Mouse (Mus musculus): ENCODE data around the gene Acot7.
"Not testable (repeated sequence)": the region's sequence is repeated elsewhere in the genome, so short reads cannot be mapped to it uniquely, and the experiment has no call there.

Gene Acot7

DNA sequence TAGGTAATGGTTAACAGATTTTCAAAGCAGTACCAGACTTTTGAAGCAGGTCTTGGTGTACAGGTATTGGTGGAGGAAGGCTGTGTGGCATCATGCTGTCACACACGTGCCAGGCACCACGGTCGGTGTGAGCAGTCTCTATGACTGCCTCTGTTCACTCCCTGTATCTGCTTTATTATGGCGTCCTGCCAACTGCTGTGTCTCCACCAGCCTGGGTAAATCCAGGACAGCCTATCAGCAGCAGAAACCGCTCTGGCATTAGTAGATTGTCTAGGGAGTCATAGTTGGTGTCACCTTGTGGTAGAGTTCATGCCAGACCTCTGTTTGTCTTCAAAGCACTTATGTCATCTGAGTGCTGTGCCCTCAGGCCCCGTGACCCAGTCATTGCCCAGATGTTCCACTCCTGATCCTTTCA is 34.2 kb downstream of the Acot7 start:
- DNase-seq (ENCODE audit: low spot score): no peak

DNA sequence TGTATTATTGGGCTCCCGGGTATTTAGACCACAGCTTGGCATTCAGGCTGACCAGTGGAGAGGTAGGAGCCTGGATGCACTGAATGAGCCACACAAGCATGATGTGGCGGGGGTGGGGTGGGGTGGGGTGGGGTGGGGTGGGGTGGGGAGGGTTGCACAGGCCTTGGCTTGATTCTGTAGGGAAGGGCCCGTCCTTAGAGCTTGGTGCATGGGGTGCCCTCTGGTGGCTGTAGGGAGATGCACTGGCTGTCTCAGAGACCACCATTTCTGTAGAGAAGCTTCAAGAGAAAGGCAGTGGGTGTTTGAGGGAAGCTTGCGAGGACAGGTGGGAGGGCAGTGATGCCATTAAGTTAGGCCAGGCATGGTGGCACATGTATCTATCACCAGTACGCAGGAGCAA is 34.6 kb downstream of the Acot7 start:
- DNase-seq (ENCODE audit: low spot score): no peak

DNA sequence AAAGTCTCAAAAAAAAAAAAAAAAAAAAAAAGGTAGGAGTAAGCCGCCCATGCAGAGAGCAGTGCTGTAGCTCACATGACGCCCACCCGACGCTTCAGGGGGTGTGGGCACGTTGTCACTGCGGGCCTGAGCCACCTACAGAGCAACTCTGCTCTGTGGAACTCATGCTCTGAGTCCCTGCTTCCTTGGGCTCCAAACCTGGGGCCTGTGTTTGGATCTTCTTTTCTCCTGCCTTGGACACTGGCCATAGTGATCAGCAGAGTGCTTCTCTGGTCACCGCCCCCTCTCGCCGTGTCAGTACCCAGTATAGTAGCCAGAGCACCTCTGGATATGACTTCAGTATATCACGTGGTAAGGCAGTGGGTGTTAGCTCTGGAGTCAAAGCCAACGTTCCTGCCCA is 35.0 kb downstream of the Acot7 start:
- DNase-seq (ENCODE audit: low spot score): no peak

DNA sequence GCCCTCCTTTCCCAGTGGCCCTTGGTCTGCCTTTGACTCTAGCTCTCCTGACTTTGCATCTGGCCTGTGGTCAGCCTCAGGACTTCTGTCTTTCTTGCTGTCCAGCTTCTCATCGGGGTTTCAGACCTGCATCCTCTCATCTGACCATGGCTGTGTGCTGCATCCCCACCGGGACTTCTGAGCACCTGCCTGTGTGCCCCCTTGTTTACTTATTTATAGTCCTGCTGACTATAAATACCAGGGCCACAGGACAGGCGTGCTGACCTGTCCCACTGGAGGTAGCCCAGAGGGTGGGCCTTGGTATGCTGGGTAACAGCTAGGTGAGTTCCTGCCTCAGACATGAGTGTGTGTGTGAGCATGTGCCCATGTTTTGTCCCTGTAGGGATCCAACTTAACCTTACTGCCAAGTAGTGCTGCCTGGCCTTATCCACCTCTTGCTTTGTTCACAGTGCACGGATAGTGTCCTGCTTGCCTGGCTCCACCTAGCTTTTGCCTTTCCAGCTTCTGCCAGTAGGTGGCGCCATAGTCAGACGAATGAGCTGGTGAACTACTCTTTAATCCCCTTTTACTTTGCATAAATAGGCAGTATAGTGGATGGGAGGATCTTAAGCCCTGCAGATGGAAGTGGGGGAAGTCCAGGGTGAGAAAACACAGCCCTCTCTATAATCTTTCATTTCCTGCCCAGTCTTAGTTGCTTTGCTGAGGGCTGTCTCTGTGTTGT is 36.0 kb downstream of the Acot7 start:
- DNase-seq (ENCODE audit: low spot score): peak; percentile 48

DNA sequence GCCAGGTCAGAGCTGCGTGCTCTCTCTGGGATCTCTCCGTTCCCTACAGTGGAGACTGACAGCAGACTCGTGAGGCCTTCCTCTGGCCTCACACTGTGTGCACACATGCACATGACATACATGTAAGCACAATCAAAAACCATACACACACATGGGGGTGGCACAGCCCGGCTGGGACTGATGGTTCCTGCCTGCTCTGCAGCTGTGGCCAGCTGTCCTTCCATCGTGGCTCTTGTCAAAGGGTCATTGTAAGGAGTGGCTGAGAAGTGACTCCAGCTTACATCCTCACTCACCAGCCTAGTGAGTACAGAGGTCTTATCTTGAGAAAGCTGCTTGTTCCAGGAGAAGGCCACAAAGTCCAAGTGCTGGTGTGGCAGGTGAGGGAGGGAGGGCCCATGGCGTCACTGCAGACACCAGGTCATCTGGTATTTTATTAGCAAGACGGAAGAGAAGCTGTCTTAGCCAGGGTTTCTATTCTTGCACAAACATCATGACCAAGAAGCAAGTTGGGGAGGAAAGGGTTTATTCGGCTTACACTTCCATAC is 37.0 kb downstream of the Acot7 start:
- no peak for DNase-seq (ENCODE audit: low spot score)

DNA sequence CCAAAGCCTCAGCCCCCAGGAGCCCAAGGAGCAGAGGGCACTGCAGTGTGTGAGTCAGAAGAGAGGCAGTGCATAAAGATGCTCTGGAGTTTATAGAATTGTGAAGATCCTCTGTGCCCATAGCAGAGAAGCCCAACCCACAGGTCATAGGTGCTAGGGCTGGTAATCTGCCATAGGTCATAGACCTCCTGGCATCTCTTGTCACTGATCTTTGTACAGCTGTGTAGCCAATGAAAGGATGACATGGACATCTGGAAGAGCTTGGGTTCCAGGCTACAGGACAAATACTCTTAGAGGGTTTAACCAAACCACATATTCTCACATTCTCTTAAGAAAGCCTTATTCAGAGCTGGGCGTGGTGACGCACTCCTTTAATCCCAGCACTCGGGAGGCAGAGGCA is 41.7 kb downstream of the Acot7 start:
- DNase-seq (ENCODE audit: low spot score): no peak

DNA sequence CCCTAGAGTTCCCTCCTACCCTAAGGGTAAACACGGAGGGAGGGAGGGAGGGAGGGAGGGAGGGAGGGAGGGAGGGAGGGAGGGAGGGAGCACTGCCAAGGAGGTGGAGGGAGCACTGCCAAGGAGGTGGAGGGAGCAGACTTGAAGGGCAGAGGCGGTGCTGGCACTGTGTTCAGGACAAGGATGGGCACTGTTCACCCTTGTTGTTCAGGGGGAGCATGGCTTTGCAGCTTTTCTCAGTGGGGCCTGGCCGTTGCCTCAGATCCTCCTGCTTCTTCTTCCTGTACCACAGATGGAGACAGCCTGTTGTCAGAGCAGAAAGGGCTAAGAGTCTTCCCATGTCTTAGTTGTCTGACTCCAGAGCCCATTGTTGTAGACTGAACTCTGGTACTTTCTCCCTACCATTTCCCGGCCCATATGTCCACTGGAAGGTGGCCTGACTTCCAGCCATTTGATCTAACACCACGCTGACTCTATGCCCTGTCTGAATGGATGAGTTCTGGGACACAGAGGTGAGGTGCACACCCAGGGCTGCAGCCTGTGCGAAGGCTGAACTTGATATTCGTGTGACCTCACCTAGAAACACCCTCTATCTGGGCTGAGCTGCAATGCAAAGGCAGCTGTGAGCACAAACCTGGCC is 43.0 kb downstream of the Acot7 start:
- no peak for DNase-seq (ENCODE audit: low spot score)

DNA sequence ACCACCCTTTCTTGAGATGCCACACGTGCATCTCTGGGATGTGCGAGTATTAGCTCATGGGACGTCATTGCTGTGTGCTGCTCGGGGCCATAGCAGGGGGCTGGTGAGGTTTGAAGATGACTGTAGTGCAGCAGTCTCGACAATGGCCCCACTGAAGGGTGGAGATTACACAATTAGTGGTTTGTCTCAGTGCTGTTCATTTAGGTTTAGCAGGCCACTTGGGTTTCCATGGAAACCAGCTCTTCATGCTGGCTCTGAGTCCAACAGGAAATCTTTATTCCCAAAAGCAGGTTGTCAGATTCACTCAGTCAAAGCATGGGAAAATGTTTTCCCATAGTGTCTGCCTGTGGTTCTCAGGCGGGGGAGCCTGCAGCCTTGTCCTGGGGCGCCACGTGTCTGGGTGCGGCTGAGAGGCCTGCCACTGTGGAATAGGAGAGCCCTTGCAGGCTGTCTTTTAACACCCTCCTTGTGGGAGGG is 43.5 kb downstream of the Acot7 start:
- DNase-seq (ENCODE audit: low spot score): no peak

DNA sequence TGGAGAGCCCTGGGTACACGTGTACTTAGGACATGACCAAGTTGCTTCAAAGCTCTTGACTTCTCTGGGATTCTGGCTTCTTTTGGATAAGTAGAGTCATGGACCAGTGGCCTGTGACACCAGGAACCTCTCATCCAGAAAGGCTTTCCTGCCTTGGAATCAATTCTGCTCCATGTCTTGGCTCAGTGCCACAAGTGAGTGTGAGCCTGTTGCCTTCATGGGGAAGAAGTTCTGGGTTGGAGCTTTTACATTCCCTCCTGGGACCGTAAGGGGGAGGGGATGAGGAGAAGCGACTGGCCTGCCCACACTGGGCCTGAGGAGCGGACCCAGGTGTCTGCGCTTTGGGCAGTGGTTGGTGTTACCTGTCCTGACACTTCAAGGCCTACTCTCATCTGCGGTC is 44.2 kb downstream of the Acot7 start:
- no peak for DNase-seq (ENCODE audit: low spot score)

DNA sequence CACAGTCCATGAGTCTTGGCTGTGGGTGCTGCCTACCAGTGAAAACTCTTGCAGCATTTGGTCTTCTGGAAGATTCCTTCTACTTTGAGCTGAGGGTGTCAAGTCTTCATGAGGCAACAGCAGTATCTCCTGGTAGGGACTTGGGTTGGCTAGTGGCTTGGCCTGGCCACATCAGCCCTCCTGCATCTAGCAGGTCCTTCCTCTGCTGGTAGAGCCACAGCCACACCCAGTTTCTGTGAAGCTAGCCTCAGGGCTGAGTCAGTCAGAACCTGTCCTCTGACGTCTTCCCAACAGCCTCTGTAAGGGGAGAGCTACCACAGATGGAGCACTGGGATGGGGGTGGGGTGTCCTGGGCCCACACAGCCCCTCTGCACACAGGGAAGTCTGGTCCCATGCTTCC is 44.6 kb downstream of the Acot7 start:
- DNase-seq (ENCODE audit: low spot score): no peak

DNA sequence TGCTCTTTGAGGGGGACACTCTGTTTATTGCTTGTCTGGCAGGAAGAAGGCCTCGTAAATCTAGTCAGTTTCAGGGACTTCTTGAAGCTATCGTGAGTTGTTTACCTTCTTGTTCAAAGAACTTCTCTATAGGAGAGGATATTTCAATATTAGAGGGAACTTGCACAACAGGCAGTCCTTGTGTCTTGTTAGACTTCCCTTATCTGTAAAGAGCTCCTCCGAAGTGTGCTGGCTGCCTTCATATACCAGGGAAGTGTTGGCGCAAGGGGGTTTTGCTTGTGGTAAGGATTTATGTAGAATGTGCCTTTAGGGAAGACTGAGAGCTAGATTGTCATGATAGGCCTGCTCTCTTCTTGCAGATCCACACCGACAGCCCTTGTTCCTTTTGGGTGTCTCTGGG is 46.2 kb downstream of the Acot7 start:
- DNase-seq (ENCODE audit: low spot score): no peak

DNA sequence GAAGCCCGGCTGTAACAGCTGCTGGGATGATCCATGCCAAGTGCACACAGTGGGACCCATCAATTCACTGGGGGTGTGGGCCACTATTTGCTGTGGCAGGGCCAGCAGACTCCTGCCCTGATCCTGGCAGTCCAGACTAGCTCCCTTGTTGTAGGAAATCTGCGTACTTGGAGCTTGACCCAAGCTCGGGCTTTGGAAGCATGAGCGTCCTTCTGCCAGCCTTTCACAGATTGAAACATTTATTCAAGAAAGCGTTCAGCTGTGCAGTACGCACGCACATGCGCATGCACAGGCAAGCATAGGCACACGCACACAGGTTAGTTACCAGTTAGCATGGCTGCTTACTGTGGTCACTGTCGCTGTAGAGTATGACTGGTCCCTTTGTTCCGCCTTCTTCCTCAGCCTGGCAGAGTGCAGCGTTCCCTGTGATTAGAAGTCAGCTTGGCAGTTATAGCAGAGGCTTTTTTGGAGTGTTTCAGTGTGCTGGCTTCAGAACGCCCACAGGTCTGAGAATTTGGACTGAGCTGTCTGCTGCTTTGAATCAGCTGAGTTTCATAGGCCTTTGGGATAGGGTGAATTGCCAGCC is 49.1 kb downstream of the Acot7 start:
- DNase-seq (ENCODE audit: low spot score): no peak

DNA sequence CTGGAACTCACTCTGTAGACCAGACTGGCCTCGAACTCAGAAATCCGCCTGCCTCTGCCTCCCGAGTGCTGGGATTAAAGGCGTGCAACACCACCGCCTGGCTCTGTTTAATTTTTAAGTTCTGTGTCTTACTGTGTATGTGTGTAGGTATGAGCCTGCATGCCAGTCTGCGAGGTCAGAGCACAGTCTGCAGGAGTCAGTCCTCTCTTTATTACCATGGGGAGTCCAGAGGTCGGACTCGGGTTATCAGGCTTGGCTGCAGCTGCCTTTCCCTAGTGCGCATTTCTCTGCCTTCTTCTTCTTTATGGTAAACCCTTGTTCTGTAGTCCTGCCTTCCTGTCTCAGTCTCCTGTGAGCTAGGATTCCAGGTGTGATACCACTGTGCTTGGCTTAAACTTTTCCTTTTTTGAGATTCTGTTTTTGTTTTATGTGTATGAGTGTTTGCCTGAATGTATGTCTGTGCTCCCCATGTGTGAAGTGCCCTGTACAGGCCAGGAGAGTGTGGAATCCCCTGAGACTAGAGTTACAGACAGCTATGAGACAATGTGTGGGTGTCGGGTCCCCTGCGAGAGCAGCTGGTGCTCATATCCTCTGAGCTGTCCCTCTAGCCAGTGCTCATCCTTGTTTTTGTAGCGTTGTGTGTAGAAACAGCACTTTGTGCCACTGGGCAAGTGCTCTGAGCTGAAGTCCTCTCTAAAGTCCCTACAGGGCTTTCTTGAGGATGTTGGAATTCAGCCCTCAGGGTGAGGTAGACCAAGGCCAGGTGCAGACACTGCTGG is 50.0 kb downstream of the Acot7 start:
- DNase-seq (ENCODE audit: low spot score): no peak

DNA sequence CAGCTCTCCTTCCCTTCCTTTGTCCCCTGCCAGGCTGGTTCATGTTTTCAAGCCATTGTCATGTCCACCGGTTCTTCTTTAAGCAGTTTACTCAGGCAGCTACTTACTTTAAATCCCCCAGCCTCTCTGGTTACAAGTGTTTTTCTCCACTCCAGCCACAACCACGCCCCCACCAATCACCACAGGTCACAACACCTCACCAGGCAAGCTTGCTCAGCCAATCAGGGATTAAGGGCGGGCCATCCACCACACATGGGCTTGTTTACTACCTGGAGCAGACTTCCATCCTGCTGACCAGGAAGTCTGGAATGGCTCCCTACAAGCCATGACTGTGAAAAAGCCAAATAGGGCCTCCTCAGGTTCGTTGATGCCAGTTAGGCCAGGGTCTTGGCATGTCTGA is 52.4 kb downstream of the Acot7 start:
- not testable (repeated sequence) for DNase-seq (ENCODE audit: low spot score)

DNA sequence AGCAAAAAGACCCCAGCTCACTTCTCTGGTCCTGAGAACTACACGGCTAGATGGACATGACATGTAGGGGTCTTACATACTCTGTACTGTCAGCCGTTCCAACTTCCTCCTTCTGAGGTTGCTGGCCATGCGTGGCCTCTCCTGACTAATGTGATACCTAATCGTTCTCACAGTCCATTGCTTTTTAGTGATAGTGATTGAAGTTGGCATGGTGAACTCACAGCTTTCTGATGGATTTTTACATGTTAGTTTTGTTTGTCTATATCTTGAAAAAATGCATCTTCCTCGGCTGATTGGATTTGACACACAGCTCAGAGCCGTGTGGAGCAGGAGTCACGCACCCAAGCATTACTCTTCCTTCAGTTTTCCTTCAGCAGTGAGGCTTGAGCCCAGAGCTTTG is 53.4 kb downstream of the Acot7 start:
- DNase-seq (ENCODE audit: low spot score): no peak

DNA sequence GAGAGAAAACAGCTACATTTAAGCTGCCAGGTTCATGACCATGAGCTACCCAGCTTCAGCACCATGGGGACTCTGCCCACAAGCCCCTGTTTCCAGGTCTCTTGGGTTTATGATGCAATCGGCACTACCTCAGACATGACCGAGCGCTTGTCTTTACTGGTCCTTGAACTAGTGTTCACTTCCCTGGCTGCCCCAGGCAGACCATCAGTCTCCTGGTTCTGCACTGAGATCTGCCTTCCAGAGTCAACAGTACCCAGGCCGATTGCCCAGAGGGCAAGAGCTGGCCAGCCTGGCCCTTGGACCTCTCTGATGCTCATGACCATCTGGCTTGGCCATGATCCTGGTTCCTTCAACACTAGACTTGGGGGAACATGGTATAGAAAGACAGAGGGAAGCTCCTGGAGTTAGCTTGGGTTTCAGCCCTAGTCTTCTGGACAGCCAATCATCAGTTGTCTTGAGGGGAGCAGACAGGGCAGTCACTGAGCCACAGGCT is 54.5 kb downstream of the Acot7 start:
- DNase-seq (ENCODE audit: low spot score): no peak

DNA sequence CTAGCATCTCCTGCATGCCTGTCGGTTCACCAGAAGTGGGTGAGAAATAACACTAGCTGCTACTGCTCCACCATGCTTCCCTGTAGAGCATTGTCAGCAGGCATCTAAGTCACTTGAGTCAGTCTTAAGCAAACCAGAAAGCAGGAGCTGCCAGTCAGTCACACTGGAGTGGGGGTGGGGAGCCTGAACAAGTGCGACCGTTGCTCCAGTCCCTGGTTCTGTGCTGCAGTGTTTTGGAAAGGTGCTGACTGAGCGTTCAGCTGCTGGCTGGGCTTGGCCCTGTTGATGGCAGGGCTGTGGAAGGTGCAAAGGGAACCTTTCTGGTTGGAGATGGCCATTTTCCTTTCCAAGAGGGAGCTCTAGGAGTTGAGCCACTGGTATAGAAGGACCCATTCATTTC is 62.0 kb downstream of the Acot7 start:
- DNase-seq (ENCODE audit: low spot score): no peak

DNA sequence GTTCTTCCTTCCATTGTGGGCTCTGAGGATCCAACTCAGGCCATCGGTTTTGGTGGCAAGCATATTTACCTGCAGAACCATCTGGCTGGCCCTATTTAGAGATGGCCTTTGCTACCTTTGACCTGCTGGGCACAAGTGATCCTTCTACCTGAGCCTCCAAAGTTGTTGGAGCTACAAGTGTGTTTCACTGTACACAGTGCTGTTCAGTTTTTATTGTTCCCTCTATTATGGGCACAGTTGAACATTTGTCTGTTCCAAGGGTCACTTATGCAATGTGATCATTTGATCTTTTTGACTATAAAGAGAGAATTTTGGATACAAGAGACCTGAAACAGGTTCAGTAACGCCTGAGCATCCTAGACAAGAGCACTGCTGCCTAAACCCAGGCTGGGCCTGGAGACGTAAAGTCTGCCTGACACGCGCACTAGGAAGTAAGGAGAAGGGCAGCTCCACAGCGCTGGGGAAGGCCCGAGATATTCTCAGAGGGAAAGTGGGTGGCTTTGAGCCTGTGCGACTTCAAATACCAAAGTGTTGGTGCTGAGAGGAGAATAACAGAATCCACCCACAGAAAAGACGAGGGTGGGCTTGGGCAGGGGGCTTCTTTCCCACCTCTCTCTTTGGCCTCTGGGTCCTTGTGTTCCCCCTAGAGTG is 65.4 kb downstream of the Acot7 start:
- DNase-seq (ENCODE audit: low spot score): no peak

DNA sequence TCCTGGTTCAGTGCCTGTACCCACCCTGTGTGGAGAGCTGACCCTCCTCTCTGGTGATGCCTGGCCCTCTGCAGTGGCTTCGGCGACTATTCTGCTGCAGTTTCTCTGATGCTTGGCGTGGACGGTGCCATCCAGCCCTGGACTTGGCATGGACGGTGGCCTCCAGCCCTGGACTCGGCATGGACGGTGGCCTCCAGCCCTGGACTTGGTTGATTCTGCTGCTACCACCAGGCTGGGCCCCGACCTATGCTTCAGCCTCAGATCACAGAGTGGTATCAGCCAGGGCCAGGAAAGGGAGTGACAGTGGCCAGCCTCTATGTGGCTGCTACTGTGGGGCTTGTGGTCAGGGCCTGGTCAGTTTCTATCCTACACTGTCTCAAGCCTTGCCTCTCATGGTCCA is 66.0 kb downstream of the Acot7 start:
- DNase-seq (ENCODE audit: low spot score): no peak

DNA sequence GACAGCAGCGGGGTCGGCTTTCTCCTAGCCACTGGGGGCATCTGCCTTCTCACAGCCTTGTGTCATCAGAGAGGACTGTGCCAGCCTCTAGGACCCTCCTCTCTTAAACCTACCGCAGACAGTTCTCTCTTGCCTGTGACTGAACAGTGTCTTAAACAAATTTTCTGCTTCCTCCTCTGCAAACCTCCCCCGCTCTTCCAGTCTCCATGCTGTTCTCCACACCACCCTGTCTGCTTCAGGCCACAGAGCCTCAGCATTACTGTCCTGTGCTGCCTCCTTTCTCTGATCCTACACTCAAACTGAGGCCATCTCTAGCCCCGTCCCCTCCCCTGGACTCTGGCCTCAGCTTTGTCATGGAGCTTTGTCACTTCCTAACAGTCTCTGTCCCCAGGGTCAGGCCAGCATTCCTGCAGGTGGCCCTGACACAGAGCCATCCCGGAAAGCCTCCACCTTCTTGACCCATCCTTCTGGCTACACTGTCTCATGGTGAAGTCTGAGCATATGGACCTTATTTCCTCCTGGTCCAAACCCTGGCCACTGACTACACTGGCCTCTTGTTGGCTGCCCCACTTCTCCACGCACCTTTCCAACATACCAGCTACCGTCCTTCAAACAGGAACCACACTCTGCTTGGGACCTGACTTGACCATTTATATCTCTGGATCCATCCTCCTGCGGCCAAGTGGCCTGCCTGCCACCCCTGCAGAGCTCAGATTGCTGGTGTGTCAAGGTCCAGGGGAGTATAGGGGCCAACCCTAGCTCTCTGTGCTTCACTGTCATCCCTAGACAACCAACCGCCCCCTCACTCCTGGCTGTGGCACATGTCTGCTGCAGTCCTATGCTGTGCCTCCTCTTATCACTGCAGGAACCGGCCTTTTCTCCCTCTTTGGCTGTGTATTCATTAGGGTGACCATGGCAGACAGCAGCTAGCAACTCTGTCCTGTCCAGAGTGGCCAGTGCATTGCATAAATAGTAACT is 66.9 kb downstream of the Acot7 start:
- no peak for DNase-seq (ENCODE audit: low spot score)

DNA sequence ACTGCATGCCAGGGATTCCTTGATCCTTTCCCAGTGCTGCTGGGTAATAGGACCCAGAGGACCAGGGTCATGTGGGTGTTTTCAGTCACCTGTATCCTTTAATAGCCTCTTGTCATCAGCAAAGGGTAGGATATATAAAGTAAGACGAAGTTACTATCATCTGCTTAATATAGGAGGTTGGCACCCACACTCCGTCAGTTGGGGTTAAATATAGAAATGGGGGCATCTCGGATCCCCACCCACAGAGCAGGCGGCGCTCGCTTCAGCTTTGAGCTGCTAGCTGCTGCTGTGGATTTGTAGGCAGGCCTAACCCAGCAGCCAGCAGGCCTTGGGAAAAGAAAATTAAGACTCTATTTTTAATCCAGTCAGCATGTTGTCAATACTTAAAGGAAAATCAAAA is 68.1 kb downstream of the Acot7 start:
- no peak for DNase-seq (ENCODE audit: low spot score)

Data from ovary, adult 18-20 months (tissue).